Mouse (Mus musculus): ENCODE results near the gene Baiap2l1.

DNA sequence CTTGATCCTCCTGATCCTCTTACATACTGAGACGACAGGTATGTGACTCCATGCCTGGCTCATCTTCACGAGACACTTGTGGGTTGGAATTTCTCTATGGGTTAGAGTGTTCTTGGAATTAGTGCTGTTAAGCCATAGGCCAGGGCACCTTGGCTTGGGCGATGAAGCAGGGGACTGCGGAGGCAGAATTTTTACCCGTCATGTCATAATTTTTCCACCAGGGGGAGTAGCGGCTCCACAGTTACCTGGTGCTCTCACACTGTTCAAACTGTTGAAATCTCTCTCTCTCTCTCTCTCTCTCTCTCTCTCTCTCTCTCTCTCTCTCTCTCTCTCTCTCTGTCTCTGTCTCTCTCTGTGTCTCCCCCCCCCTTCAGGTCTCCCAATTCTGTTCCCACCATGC, 29.9 kb upstream of the Baiap2l1 start:
- TF ChIP-seq CTCF (IDR thresholded peaks at IDR 0.05; ENCODE audit: low read depth, low read length): peak; percentile 63
- TF ChIP-seq POLR2A (IDR thresholded peaks at IDR 0.05; ENCODE audit: extremely low read depth, insufficient read depth, low read length): no peak

Data from liver, adult 2 months (tissue).